Mouse (Mus musculus): Measurements from ENCODE around the gene Nr1i3.
A peak's percentile ranks its signal among the peaks of the same experiment; 100 is the strongest.

The Nr1i3 gene

DNA sequence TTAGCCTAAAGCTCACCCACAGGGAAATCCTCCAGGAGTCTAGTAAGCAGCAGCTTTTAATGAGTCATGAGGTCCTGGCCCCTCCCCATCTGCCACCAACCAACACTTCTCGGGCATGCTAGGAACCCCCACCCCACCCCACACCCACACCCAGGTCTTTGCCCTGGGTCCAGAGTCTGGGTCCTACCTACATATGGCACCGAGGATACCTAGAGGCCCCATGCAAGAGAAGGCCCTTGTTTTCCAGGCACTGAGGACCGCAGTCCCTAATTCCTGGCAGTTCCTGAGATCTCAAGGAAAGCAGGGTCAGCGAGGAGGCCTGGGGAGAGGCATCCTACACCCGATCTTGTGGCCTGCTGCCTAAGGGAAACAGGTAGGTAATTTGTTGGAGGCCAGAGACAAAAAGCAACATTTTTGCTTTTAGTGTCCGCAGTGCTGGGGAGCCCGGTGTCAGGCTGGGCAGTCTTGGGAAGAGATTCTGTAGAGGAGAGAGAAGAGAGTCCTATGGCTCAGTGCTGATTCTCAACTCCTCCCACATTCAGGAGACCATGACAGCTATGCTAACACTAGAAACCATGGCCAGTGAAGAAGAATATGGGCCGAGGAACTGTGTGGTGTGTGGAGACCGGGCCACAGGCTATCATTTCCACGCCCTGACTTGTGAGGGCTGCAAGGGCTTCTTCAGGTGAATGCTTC, at the start of gene Nr1i3:
TSS of gene Nr1i3 (plus strand) at position 170 of the 696 bp plus-strand sequence.
- no peak for DNase-seq (ENCODE audit: inconsistent ontology term)

- no peak for DNase-seq (ENCODE audit: inconsistent ontology term)
Observed at GRCm38 (mm10) chr1:171164258-171164657, 49.5 kb upstream of the Nr1i3 start.

DNA sequence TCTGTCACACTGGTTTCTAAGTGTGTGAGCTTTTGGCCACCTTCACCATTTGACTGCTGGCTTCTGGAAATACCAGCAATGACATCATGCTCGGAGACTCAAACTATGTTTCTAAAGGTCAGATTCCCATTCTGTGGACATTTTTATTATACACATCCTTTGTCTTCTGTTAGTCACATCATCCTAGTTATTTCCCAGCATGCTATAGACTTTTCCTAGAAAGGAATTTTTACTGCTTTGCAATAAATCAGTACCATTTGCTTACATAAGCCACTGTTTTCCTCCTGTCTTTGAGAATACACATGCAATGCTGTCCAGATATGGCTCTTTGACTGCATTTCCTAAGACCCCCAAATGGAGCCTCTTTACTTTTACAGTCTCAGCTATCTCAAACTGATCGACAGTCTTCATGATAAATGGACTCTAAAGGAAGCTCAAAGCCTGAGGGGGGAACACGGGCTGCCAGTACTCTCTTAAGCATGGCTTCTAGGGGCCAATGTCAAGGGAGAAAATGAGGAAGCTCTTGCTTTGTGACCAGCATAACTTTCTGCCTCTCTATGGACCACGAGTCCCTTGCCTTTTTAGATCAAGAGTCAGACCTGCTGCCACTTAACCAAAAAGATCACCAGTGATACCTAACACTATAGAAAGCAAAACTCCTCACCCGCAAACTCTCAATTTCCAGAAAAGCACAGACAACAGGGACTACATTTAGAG, 48.0 kb upstream of the Nr1i3 start:
- DNase-seq (ENCODE audit: inconsistent ontology term), result no peak

GRCm38 (mm10) chr1:171168906-171169305, 44.9 kb upstream of the Nr1i3 start:
- DNase-seq (ENCODE audit: inconsistent ontology term), result no peak

DNA sequence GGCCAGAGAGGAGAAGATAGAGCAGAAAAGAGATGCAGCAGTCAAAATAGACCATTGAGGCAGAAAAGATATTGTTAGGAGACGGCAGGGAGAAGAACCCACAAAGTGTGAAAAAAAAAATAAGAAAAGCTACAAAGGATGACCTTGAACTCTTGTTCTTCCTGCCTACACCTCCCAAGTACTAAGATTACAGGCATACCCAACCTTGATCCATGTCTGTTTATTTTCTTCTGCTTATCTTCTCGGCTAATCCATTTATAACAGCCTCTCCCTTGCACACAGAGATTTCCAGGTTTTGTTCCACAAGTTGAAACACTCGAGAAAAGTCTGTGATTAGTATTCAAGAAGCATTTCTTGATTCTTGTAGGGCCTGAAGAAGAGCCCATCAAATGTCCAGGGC, 43.9 kb upstream of the Nr1i3 start:
- no peak for DNase-seq (ENCODE audit: inconsistent ontology term)

DNA sequence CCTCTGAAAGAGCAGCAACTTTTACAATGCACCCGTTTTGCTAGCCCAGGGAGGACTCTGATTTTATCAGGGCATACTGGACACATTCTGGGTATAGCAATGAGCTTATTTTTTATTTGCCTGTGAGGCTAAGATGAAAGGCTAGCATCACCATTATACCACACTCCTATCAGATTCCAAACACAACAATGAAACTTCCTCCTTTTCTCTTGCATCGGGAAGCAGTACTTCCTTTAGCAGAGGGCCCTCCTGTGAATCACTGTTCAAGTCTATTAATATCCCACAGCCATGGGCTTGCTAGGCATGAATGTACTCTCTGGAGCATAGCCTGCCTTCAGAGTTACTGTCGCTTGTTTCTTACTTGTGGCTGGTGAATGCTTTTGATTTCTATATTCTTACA, 42.6 kb upstream of the Nr1i3 start:
- no peak for DNase-seq (ENCODE audit: inconsistent ontology term)

DNA sequence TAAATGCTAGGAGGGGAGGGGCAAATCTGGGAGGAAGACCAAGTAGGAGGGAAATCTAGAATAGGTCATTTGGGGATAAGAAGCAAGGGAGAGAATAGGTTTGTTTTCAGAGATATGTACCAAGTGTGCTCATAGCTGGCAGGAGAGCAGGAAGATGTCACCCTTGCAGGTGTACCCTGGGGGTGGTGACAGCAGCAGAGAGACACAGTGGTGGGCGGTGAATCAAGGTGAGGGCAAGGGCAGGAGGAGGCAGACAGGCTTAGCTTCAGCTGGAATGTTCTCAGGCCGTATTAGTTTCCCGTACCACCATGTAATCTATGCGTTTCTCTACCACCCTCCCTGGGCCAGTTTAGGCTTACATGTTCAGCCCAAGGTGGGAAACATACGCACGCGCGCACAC, 41.0 kb upstream of the Nr1i3 start:
- no peak for DNase-seq (ENCODE audit: inconsistent ontology term)

DNA sequence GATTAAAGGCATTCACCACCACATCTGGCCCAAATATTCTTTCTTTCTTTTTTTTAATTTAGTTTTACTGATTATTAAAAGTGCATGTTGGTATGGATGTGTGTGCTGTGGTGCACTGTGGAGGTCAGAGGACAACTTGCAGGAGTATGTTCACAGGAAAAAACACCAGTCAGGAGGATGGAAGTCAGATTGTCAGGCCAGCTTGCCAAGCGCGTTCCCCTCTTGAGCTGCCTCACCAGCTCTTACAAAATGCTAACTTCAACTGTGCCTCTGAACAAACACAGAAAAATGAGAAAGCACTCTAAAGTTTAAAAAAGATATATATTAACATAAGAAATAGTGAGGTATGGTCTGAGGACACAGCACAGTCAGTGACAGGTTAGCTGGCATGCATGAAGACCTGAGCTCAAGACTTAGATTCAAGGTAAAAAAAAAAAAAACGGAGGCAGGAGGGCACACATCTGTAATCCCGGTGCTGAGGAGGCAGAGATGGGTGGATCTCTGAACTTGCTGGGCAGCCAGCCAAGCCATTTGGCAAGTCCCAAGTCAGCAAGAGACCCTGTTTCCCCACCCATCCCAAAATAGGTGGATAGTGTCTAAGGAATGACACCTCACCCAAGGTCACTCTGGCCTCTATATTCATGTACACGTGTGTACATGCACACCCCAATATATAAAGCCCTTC, 34.1 kb upstream of the Nr1i3 start:
- no peak for DNase-seq (ENCODE audit: inconsistent ontology term)

GRCm38 (mm10) chr1:171183025-171183424, 30.7 kb upstream of the Nr1i3 start:
- DNase-seq (ENCODE audit: inconsistent ontology term), result no peak

- no peak for DNase-seq (ENCODE audit: inconsistent ontology term)
Observed at GRCm38 (mm10) chr1:171183620-171184019, 30.1 kb upstream of the Nr1i3 start.

GRCm38 (mm10) chr1:171184314-171184713, 29.5 kb upstream of the Nr1i3 start:
- DNase-seq (ENCODE audit: inconsistent ontology term), result peak; percentile 55

DNA sequence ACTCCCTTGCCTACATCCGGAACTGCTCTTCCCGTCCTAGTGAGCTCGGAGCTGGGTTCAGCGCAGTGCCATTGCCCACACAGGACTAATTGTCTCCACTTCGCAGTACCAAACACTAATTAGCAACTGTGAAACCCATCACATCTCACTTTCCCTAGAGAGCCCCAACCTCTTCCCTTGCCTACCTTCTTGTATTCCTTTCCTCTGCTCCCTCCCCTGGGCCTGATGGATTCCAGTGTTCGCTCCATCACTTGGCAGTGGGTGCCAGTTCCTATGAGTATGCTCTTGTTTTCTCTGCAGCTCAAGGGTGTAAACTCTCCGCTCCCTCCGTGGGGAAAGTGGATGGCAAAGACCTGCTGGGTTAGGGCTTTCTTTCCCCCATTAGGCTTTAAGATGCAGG, 28.1 kb upstream of the Nr1i3 start:
- DNase-seq (ENCODE audit: inconsistent ontology term), result no peak

DNA sequence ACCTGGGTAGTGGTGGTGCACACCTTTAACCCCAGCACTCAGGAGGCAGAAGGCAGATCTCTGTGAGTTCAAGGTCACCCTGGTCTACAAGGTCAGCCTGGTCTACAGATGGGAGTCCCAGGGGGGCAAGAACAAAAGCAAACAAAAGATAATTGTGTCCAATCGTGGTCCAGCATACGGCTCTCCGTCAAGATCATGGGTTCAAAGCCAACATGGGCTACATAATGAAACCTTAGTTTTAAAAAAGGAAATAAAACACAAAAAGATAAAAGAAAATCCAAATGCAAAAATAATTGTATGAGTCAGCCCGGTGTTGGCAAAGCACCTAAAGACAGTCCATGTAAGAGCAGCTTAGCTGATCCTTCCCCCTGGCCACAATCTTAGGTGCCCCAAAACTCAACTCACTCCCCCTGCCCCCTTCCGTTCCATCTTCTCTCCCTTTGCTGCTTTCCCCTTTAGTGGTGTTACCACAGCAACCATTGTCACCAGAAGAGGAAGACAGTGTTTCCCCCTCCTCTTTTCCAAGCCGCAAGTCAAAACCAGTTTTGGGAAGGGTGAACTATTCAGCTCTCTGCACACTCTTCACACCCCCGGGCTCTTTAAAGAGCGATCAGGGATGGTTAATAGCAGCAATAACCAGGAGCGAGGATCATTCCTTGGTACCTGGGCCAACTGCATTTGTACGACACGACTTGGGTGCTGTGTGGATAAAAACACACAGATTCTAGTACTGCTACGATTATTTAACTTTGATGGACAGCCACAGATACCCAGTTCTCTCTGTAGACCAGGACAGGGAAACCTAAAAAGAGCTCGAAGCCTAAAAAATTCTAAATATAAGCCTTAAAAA, 25.7 kb upstream of the Nr1i3 start:
- no peak for DNase-seq (ENCODE audit: inconsistent ontology term)

DNA sequence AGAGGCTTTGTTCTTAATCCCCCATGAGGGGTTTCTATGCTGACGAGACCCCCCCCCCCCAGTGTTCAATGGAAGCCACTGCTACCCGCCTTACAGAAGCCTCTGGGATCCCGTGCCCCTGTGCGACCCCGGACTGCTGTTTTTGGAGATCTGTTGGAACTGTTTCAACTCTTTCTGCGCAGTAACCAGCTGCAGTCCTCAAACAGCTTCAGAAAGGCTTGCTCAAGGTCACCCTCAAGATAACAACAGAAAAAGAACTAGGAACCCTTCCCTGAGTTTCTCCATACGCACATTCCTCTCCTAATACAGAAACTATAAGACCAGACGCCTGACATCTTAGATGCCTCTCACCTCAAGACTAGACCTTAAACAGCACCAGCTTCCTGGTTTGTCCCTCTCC, 24.7 kb upstream of the Nr1i3 start:
- DNase-seq (ENCODE audit: inconsistent ontology term), result no peak

DNA sequence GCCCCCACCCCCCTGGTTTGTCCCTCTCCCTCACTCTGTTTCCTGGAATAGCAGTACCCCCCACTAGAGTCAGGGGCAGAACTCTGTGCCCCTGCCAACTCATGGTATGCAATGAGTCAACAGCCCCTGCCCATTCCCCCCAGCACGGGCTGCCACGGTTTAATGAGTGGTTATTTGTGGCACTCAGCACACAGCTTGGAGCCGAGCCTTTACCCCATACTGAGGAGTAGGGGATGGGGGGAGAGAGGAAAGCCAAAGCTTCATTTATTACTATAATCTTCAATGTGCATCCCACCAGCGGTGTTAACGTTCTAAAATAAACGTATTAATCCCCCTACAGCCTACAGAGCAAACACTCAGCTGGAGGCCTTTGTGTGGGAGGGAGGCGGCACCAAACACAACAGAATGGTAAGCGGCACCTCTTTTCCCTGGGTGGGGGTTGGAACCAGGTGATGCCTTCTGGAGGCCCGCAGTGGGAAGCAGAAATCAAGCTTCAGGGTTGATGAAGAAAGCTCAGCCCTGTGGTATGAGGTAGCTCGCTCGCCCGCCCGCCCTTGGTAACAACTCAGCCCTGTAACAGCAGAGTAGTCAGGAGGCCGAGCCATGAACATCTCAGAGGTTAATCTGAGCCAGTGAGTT, 24.2 kb upstream of the Nr1i3 start:
- DNase-seq (ENCODE audit: inconsistent ontology term), result peak; percentile 36

DNA sequence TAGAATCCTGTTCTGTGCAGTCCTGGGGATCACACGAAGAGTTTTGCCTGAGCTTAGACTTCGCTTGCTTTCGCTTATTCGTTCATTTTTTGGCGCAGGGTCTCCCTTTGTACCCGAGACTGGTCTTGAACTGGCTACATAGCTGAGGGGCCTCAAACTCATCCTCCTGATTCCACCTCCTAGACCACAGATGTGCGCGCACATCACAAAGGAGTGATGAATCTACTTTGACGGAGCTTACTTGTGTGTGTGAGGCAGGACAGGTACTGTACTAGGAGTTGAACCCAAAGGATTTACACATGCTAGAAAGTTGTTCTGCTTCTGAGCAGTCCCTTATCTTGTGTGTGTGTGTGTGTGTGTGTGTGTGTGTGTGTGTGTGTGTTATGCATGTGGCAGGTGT, 22.9 kb upstream of the Nr1i3 start:
- no peak for DNase-seq (ENCODE audit: inconsistent ontology term)

GRCm38 (mm10) chr1:171192283-171192682, 21.5 kb upstream of the Nr1i3 start:
- DNase-seq (ENCODE audit: inconsistent ontology term), result no peak

DNA sequence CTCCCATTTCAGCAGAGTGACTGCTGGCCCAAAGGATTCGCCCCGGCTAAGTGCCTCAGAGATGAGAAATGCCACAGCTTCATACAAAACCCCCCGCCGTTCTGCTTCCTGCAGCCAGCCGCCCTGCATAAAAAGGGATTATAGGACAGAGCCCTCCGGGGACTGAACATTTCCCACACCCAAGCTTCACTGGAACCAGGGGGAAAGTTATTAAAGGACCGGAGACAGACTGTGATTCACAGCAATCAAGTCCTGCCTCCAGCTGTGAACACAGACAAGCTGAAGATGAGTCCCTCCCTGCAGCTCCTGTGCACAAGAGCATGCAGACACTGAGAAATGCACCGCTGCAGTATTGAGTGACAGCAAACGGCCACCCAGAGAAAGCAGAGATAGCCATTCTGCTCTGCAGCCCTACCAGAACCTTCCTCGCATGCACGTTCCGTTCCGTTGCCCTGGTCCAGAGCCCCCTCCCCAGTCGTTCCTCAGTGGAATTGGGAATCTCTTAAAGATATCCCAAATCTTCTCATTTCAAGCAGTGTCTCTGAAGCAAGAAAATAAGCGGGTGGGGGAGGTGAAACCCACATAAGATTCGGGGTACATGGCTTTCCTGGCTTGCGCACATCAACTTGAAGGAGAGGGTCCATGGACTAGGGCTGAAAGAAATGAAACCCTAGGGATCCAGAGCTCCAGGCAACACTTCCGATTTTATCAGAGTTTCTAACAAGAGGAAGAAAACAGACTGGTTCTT, 20.5 kb upstream of the Nr1i3 start:
- peak; percentile 45 for DNase-seq (ENCODE audit: inconsistent ontology term)

DNA sequence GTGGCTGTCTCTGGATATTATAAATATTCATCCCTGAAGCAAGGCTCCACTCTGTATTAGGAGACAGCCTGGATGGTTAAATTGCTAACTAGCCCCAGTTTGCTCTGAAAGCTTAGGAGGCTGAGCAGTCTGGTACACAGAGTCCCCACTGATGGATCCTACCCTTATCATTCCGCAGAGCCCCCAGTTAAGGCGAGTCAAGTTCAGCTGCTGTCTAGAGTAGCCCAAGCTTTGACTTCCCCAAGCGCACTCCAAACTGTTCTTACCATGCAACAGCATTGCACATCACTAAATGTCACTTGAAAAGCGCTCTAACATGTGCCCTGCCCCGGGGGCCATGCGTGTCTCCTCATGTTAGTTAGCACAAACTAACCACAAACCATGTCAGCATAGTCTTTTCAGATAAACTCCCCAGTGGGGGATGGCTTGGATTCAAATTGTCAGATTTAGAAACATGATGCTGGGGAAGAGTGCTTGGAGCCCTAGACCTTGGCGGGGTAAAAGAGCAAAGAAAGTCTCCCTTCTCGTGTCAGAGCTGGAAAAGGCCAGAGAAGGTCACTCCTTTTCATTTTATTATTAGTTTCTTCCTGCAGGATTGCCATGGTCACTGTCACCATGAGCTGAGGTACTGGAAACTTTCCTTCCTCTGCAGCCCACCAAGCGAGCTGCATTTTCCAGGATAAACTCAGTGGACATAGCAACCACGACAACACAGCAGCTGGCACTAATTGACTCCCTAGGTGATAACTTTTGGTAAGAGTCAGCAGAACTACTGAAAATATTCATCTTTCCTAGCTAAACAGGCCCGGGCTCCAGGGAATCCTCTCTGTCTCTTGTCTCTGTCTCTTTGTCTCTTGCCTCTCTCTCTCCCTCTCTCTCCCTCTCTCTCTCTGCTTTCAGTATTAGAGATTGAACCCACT, 19.6 kb upstream of the Nr1i3 start:
- DNase-seq (ENCODE audit: inconsistent ontology term), result no peak

Measured in Muller cell, postnatal 12 days (primary cell).